Mouse (Mus musculus): Measurements from ENCODE around the gene Gng8. TPM values are rescaled to one million over a fixed set of nuclear protein-coding genes. Genes with fewer than 3 reads are reported as not detected.

Gng8 gene
- total and polyA plus RNA-seq, 2 experiments = 0.26 TPM; not detected in 1

DNA sequence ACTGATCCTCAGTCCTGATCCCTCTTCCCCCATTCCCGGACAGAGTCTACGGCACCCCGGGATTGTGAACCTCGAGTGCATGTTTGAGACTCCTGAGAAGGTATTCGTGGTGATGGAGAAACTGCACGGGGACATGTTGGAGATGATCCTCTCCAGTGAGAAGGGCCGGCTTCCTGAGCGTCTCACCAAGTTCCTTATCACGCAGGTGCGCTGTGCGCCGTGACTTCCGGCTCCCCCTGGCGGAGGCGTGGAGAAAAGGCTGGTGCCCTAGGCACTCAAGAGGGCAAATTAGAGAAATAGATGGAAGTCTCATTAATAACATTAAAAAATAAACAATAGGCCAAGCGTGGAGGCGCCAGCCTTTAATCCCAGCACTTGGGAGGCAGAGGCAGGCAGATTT is 33.2 kb upstream of the Gng8 start:
- H3K4me3 ChIP-seq (ENCODE audit: insufficient read depth, low read depth, low read length) = no peak overlapping the region
- H3K79me2 ChIP-seq (ENCODE audit: control insufficient read depth, insufficient read depth, low read length) = peaks cover 2% of the 10 kb centered on the region; the same call in 1 of the 2 replicates
- H3K36me3 ChIP-seq (ENCODE audit: control insufficient read depth, insufficient read depth, low read length) = peaks cover 17% of the 10 kb centered on the region
- 48% methylated on average over 17 of the region's 17 CpGs for WGBS
- DNase-seq (ENCODE audit: extremely low read depth, low read depth, low spot score) = no peak
- no peak overlapping the region for H3K27ac ChIP-seq (replicated peaks; ENCODE audit: insufficient read depth, low read depth, low read length)
- TF ChIP-seq POLR2A (IDR thresholded peaks at IDR 0.05; ENCODE audit: extremely low read depth, insufficient read depth, low read length) (no peak), CTCF (IDR thresholded peaks at IDR 0.05; ENCODE audit: low read depth, low read length) (peak; percentile 82)
- no peaks in the 10 kb centered on the region for H3K27me3 ChIP-seq (ENCODE audit: control insufficient read depth, insufficient read depth, low read length)
- H3K9ac ChIP-seq (ENCODE audit: low read depth, low read length) = no peak overlapping the region
- H3K4me1 ChIP-seq (ENCODE audit: control insufficient read depth, insufficient read depth, low read length) = no peaks in the 10 kb centered on the region

DNA sequence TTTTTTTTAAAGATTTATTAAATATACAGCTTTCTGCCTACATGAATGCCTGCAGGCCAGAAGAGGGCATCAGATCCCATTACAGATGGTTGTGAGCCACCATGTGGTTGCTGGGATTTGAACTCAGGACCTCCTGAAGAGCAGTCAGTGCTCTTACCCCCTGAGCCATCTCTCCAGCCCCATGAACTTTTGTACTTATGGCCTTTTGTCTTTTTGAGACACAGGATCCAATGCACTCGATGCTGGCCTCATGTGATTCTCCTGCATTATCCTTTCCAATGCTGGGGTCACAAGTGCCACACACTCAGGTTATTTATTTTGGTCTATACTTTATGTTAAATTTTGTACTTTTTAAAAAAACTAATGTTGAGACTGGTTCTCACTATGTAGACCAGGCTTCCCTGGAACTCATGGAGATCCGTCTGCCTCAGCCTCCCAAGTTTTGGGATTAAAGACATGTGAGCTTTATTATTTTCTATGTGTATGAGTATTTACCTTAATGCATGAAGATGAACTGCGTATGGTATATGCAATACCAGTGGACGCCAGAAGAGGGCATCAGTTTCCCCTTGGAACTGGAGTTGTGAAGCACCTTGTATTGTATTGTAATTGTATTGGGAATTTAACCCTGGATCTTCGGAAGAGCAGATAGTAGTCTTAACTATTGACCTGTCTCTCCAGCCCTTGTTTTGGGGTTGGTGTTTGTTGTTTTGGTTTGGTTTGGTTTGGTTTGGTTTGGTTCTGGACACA is 31.5 kb upstream of the Gng8 start:
- H3K36me3 ChIP-seq (ENCODE audit: control insufficient read depth, insufficient read depth, low read length) = peaks cover 18% of the 10 kb centered on the region
- H3K27ac ChIP-seq (replicated peaks; ENCODE audit: insufficient read depth, low read depth, low read length) = no peak overlapping the region
- H3K9ac ChIP-seq (ENCODE audit: low read depth, low read length) = no peak overlapping the region
- peak; percentile 33 for DNase-seq (ENCODE audit: extremely low read depth, low read depth, low spot score)
- no peaks in the 10 kb centered on the region for H3K4me1 ChIP-seq (ENCODE audit: control insufficient read depth, insufficient read depth, low read length)
- H3K79me2 ChIP-seq (ENCODE audit: control insufficient read depth, insufficient read depth, low read length) = peaks cover 2% of the 10 kb centered on the region; the same call in 1 of the 2 replicates
- H3K4me3 ChIP-seq (ENCODE audit: insufficient read depth, low read depth, low read length) = no peak overlapping the region
- WGBS = 37% methylated on average over 5 of the region's 5 CpGs
- TF ChIP-seq POLR2A (IDR thresholded peaks at IDR 0.05; ENCODE audit: extremely low read depth, insufficient read depth, low read length) (no peak), CTCF (IDR thresholded peaks at IDR 0.05; ENCODE audit: low read depth, low read length) (peak; percentile 52)
- H3K27me3 ChIP-seq (ENCODE audit: control insufficient read depth, insufficient read depth, low read length) = no peaks in the 10 kb centered on the region

DNA sequence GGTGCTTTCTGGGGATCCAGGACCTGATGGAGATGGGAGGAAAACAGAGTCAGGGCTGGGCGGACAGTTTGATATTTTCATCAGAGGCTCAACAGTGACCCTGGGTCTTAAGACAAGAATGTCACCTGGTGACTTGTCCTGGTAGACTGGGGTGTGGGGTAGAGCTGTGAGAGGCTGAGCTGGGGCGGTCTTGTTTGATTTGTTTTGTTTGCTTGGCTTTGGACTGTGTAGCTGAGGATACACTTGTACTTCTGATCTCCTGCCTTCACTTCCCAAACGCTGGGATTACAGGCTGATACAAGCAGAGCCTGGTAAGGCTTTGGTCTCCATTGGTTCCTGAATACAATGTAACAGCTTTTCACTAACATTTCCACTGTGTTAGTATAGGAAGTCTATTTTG is 24.1 kb upstream of the Gng8 start:
- Histone ChIP-seq H3K79me2 (ENCODE audit: control insufficient read depth, insufficient read depth, low read length) (no peaks in the 10 kb centered on the region), H3K9ac (ENCODE audit: low read depth, low read length) (no peak overlapping the region), H3K27ac (replicated peaks; ENCODE audit: insufficient read depth, low read depth, low read length) (no peak overlapping the region), H3K4me3 (ENCODE audit: insufficient read depth, low read depth, low read length) (no peak overlapping the region), H3K4me1 (ENCODE audit: control insufficient read depth, insufficient read depth, low read length) (no peaks in the 10 kb centered on the region), H3K36me3 (ENCODE audit: control insufficient read depth, insufficient read depth, low read length) (peaks cover 10% of the 10 kb centered on the region), H3K27me3 (ENCODE audit: control insufficient read depth, insufficient read depth, low read length) (no peaks in the 10 kb centered on the region)
- TF ChIP-seq POLR2A (IDR thresholded peaks at IDR 0.05; ENCODE audit: extremely low read depth, insufficient read depth, low read length) (no peak), CTCF (IDR thresholded peaks at IDR 0.05; ENCODE audit: low read depth, low read length) (no peak)
- no peak for DNase-seq (ENCODE audit: extremely low read depth, low read depth, low spot score)
- 42% methylated on average over 3 of the region's 3 CpGs for WGBS

DNA sequence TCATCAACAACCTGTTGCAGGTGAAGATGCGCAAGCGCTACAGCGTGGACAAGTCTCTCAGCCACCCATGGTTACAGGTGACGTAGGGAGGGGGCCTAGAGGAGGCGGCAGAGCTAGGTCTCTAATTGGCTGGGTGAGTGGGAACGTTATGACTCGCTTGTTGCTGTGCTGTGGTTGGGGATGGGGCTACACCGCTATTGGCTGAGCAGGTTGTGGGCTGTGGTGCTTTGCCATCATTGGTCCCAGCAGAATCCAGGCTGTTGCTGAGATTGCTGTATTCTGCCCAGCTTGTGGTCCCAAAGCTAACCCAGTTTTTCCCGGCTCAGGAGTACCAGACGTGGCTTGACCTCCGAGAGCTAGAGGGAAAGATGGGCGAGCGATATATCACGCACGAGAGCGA is 22.1 kb upstream of the Gng8 start:
- no peaks in the 10 kb centered on the region for H3K27me3 ChIP-seq (ENCODE audit: control insufficient read depth, insufficient read depth, low read length)
- no peaks in the 10 kb centered on the region; the same call in 1 of the 2 replicates for H3K4me1 ChIP-seq (ENCODE audit: control insufficient read depth, insufficient read depth, low read length)
- H3K36me3 ChIP-seq (ENCODE audit: control insufficient read depth, insufficient read depth, low read length) = peaks cover 7% of the 10 kb centered on the region; the same call in 1 of the 2 replicates
- 83% methylated on average over 16 of the region's 16 CpGs for WGBS
- H3K27ac ChIP-seq (replicated peaks; ENCODE audit: insufficient read depth, low read depth, low read length) = no peak overlapping the region
- H3K79me2 ChIP-seq (ENCODE audit: control insufficient read depth, insufficient read depth, low read length) = no peaks in the 10 kb centered on the region
- TF ChIP-seq CTCF (IDR thresholded peaks at IDR 0.05; ENCODE audit: low read depth, low read length) = no peak
- TF ChIP-seq POLR2A (IDR thresholded peaks at IDR 0.05; ENCODE audit: extremely low read depth, insufficient read depth, low read length) = no peak
- no peak overlapping the region for H3K9ac ChIP-seq (ENCODE audit: low read depth, low read length)
- no peak overlapping the region for H3K4me3 ChIP-seq (ENCODE audit: insufficient read depth, low read depth, low read length)
- DNase-seq (ENCODE audit: extremely low read depth, low read depth, low spot score) = no peak

DNA sequence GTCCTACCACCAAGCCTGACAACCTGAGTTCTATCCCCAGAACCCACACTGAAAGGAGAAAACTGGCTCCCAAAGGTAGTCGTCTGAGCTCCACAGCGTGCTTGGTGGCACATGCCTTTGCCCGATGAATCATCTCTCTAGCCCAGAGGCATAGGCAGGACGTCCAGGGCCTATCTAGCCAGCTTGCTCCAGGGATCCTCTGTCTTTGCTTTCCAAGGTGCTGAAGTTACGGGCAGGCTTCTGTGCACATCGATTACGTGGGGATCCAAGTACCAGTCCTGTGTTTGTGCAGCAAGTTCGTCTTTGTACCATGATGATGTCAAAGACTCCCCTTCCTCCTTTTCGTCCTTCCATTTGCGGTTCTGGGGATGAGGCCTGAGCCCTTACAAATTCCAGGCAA is 20.0 kb upstream of the Gng8 start:
- Histone ChIP-seq H3K4me1 (ENCODE audit: control insufficient read depth, insufficient read depth, low read length) (no peaks in the 10 kb centered on the region; the same call in 1 of the 2 replicates), H3K27me3 (ENCODE audit: control insufficient read depth, insufficient read depth, low read length) (peaks cover 4% of the 10 kb centered on the region; the same call in 1 of the 2 replicates), H3K4me3 (ENCODE audit: insufficient read depth, low read depth, low read length) (no peak overlapping the region), H3K79me2 (ENCODE audit: control insufficient read depth, insufficient read depth, low read length) (no peaks in the 10 kb centered on the region), H3K27ac (replicated peaks; ENCODE audit: insufficient read depth, low read depth, low read length) (no peak overlapping the region), H3K9ac (ENCODE audit: low read depth, low read length) (no peak overlapping the region), H3K36me3 (ENCODE audit: control insufficient read depth, insufficient read depth, low read length) (peaks cover 3% of the 10 kb centered on the region; the same call in 1 of the 2 replicates)
- WGBS = 91% methylated on average over 10 of the region's 10 CpGs
- DNase-seq (ENCODE audit: extremely low read depth, low read depth, low spot score) = no peak
- TF ChIP-seq CTCF (IDR thresholded peaks at IDR 0.05; ENCODE audit: low read depth, low read length) (no peak), POLR2A (IDR thresholded peaks at IDR 0.05; ENCODE audit: extremely low read depth, insufficient read depth, low read length) (no peak)

DNA sequence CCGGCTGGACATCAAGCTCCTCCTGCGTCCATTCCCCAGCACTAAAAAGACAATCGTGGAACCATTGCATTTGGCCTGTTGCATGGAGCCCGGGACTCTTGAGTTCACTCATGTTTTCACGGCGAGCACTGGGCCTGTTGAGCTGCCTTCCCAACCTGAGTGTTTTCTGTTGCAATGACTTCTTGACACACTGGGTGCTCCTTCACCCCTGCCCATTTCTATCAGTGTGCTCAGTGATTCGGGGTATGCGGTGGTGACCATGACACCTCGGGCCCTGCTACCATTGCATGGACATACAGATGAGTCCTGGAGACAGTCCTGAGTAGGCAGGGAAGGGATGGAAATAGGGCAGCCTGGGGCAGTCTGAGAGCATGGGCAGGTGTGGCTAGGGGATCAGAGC is 19.1 kb upstream of the Gng8 start:
- H3K79me2 ChIP-seq (ENCODE audit: control insufficient read depth, insufficient read depth, low read length) = no peaks in the 10 kb centered on the region
- TF ChIP-seq CTCF (IDR thresholded peaks at IDR 0.05; ENCODE audit: low read depth, low read length) (no peak), POLR2A (IDR thresholded peaks at IDR 0.05; ENCODE audit: extremely low read depth, insufficient read depth, low read length) (no peak)
- peaks cover 4% of the 10 kb centered on the region; the same call in 1 of the 2 replicates for H3K27me3 ChIP-seq (ENCODE audit: control insufficient read depth, insufficient read depth, low read length)
- H3K9ac ChIP-seq (ENCODE audit: low read depth, low read length) = no peak overlapping the region
- no peak for DNase-seq (ENCODE audit: extremely low read depth, low read depth, low spot score)
- H3K4me1 ChIP-seq (ENCODE audit: control insufficient read depth, insufficient read depth, low read length) = no peaks in the 10 kb centered on the region; the same call in 1 of the 2 replicates
- peaks cover 3% of the 10 kb centered on the region; the same call in 1 of the 2 replicates for H3K36me3 ChIP-seq (ENCODE audit: control insufficient read depth, insufficient read depth, low read length)
- WGBS = 93% methylated on average over 9 of the region's 9 CpGs
- H3K4me3 ChIP-seq (ENCODE audit: insufficient read depth, low read depth, low read length) = no peak overlapping the region
- H3K27ac ChIP-seq (replicated peaks; ENCODE audit: insufficient read depth, low read depth, low read length) = no peak overlapping the region

All from liver, adult 2 months (tissue).